Mouse (Mus musculus): ENCODE measurements at regions not wholly inside any gene's neighbourhood (a gene's known extent, or its start where the extent isn't known, plus 50 kb on each side); places are given as distances from the start of the nearest gene placed in this dataset.

GRCm38 (mm10) chr15:29296454-29296853 is 875.9 kb upstream of the Ctnnd2 start:
- TF ChIP-seq USF1 (IDR thresholded peaks at IDR 0.05; ENCODE audit: low read depth, low read length) (no peak), CTCF (IDR thresholded peaks at IDR 0.05 in 2 of 3, conservative IDR thresholded peaks at IDR 0.05 in 1 of 3; ENCODE audit: control insufficient read depth in 1 of 3, insufficient read depth in 1 of 3, low read depth in 2 of 3, low read length in 3 of 3, poor library complexity in 1 of 3, severe bottlenecking in 1 of 3) (no peak), RCOR1 (IDR thresholded peaks at IDR 0.05; ENCODE audit: low read depth, low read length) (no peak), E2F4 (IDR thresholded peaks at IDR 0.05; ENCODE audit: borderline replicate concordance, low read depth, low read length) (no peak), CHD2 (IDR thresholded peaks at IDR 0.05; ENCODE audit: low read length) (no peak)
